Mouse (Mus musculus) lung, embryonic 14.5 days (tissue): ENCODE measurements around the gene Srprb. TPM values are rescaled to one million over a fixed set of nuclear protein-coding genes. Genes with fewer than 3 reads are reported as not detected.

Source experiments
- ATAC-seq: fragments of 200-750 bp; cut with Nextera tagmentation; 2 replicates; pipeline ENCODE4 v1.8.0; 2017; ENCODE audit warnings: mild to moderate bottlenecking, moderate TSS enrichment, moderate library complexity; ENCODE audit not compliant: insufficient read depth
- DNase-seq: peaks from one replicate; pipeline ENCODE4 v3.0.0-alpha.2; 2015
- H3K27ac ChIP-seq: fragments of 300-500 bp; sonication (generic); 2 replicates; pipeline ENCODE4 v1.5.1; 2014; ENCODE audit warnings: low read depth, mild to moderate bottlenecking, moderate library complexity
- H3K27me3 ChIP-seq: fragments of 300-500 bp; sonication (generic); 2 replicates; pipeline ENCODE4 v1.6.1; 2014; ENCODE audit warnings: low read length, control low read depth; ENCODE audit not compliant: insufficient read depth
- H3K36me3 ChIP-seq: fragments of 300-500 bp; sonication (generic); 2 replicates; pipeline ENCODE4 v1.6.1; 2014; ENCODE audit warnings: control low read depth; ENCODE audit not compliant: insufficient read depth
- H3K4me1 ChIP-seq: fragments of 300-500 bp; sonication (generic); 2 replicates; pipeline ENCODE4 v1.6.1; 2014; ENCODE audit warnings: antibody characterized with exemption, control low read depth; ENCODE audit not compliant: insufficient read depth
- H3K4me2 ChIP-seq: fragments of 300-500 bp; sonication (generic); 2 replicates; pipeline ENCODE4 v1.6.1; 2014; ENCODE audit warnings: mild to moderate bottlenecking
- H3K4me3 ChIP-seq: fragments of 300-500 bp; sonication (generic); 2 replicates; pipeline ENCODE4 v1.5.1; 2014; ENCODE audit warnings: low read depth, low read length
- H3K9ac ChIP-seq: fragments of 300-500 bp; sonication (generic); 2 replicates; pipeline ENCODE4 v1.6.1; 2014
- H3K9me3 ChIP-seq: fragments of 300-500 bp; sonication (generic); 2 replicates; pipeline ENCODE4 v1.6.1; 2016; ENCODE audit warnings: low read depth, low read length, control low read depth
- CTCF ChIP-seq: IDR thresholded peaks from 2 replicates; pipeline ENCODE4 v1.5.1; 2016; ENCODE audit warnings: antibody characterized with exemption, low read depth
- WGBS: fragments of 180-500 bp; shearing (Covaris S2); extraction: QIAGEN DNeasy Blood & Tissue Kit; methylation state at CpG from one replicate; pipeline ENCODE4 v1.1.7; 2014; 5-methylcytosine and 5-hydroxymethylcytosine counted together
- polyA plus RNA-seq: library from polyadenylated mRNA; unstranded; fragments of >200 nt; fragmentation: Nextera tagmentation; extraction: Ambion mirVana; gene quantifications from 2 replicates; pipeline ENCODE4 v1.2.1, GENCODE M21; 2014

Srprb gene
- 63.5 and 68.2 TPM in 2 replicates for polyA plus RNA-seq

DNA sequence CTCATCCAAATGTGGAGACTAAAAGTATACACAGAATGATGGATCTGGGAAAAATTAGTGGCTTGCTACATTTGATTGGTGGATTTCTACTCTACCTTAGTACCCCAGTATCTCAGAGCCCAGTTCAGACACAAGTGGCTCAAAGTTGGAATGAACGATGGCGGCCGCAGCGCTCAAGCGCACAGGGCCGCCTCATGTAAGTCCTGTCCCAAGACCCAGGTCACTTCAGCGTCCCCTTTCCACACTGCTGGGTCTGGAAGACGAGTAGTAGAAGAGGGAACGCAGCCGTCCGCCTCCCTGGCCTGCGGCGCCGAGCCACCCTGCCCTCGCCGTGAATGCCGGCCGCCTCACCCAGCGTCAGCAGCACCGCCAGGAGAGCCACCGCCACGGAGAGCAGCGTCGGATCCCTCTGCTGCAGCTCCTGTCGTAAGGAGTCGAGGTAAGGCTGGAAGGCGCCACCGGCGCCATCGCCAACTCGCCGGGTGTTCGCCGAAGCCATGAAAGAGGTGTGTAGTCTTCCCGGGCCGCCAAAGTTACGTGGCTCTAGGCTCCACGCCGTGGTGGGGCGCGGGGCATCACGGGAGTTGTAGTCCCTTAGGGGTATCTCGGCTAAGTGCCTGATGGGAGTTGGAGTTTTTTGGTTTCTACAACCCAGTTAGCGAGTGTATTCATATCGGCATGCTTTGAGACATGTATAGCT is at the start of gene Srprb:
Srprb (minus strand) TSS at position 577 of the 700 bp plus-strand sequence.
- no peak for TF ChIP-seq CTCF
- DNase-seq (peak; percentile 97), ATAC-seq (peak; percentile 98)
- Histone ChIP-seq H3K9ac (peak within 1 kb of the TSS; percentile 77), H3K27ac (peak within 1 kb of the TSS; percentile 87), H3K9me3 (no peaks in the 10 kb centered on the region), H3K36me3 (peaks cover 32% of the 10 kb centered on the region), H3K4me3 (peak within 1 kb of the TSS; percentile 79), H3K4me2 (peak within 1 kb of the TSS; percentile 71), H3K27me3 (no peaks in the 10 kb centered on the region), H3K4me1 (no peaks in the 10 kb centered on the region)
- under 1% methylated on average over 45 of the region's 45 CpGs for WGBS

DNA sequence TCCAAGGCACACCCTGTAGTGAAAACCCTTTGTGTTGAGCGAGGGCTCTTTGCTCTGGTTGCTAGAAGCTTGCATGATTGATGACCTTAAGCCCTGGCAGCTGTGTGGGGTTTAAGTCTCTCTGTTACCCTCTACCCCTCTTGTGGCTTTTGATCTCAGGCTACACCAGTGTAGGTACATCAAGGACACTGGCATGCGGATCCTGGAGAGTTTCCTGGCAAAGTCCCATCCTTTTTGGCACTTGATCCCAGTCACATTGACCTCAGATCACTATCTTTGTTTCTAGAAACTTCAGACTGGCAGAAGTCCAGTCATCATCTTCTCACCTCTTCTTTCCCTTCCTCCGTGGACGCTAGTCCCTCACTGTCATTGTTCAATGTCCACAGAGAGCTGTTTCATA is 46.7 kb upstream of the Srprb start:
- Histone ChIP-seq H3K4me3 (no peak overlapping the region), H3K4me2 (no peak overlapping the region), H3K27me3 (no peaks in the 10 kb centered on the region), H3K4me1 (no peaks in the 10 kb centered on the region), H3K9ac (no peak overlapping the region), H3K36me3 (no peaks in the 10 kb centered on the region), H3K27ac (no peak overlapping the region), H3K9me3 (peaks cover 2% of the 10 kb centered on the region; the same call in 1 of the 2 replicates)
- no peak for ATAC-seq
- 16% methylated on average over 4 of the region's 4 CpGs for WGBS
- no peak for DNase-seq
- no peak for TF ChIP-seq CTCF

DNA sequence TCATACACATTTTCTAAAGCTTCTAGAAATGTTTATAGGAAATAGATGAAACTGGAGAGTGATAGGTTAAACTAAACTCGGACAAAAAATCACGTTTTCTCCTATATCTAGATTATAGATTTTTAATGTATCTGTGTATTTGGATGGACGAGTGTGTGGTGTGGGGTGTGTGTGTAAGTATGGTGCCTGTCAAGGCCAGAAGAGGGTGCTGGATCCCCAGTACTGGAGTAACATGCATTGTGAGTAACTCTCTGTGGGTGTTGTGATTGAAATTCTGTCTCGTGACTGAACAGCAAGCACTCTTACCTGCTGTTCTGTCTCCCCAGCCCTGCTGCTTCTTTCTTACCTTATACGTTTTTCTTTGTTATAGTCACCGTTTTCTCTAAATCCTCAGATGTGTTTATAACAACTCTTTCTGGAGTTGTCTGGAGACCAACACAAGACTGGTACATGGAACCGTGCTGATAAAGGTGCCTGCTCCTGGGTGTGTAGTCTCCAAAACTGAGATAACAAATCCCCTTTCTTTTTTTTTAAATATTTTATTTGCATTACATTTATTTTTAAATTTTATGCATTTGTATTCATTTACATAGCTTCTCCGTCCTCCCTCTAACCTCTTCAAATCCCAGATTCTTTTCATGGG is 44.7 kb upstream of the Srprb start:
- no peaks in the 10 kb centered on the region for H3K36me3 ChIP-seq
- no peaks in the 10 kb centered on the region for H3K4me1 ChIP-seq
- H3K4me3 ChIP-seq, result no peak overlapping the region
- H3K9me3 ChIP-seq, result no peaks in the 10 kb centered on the region
- no peak overlapping the region for H3K27ac ChIP-seq
- DNase-seq, result no peak
- no peak overlapping the region for H3K4me2 ChIP-seq
- no peak overlapping the region for H3K9ac ChIP-seq
- no peak for TF ChIP-seq CTCF
- no peak for ATAC-seq
- no peaks in the 10 kb centered on the region for H3K27me3 ChIP-seq
- WGBS, result 81% methylated on average over 8 of the region's 8 CpGs

DNA sequence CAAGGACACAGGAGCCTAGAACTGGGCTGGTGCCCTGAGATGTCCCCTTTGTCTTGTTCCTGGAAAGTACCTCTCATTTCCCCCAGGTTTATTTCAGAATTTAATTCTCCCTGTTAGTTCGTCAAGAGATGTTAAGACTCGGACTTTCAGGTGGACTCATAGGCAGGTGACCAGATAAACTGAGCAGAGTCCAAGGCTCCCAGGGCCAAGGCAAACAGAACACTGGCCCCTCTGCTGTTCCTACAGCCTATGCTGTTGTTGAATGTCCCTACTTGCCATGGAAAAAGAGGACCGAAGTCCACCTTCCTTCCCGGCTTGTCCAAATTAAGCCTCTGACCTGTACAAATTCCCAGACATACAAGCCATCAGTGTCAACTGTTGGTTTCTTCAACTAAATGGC is 41.7 kb upstream of the Srprb start:
- H3K27me3 ChIP-seq, result no peaks in the 10 kb centered on the region
- H3K9me3 ChIP-seq, result no peaks in the 10 kb centered on the region
- WGBS, result 90% methylated on average over 4 of the region's 4 CpGs
- H3K27ac ChIP-seq, result no peak overlapping the region
- TF ChIP-seq CTCF, result no peak
- no peak overlapping the region for H3K9ac ChIP-seq
- no peak overlapping the region for H3K4me2 ChIP-seq
- H3K36me3 ChIP-seq, result no peaks in the 10 kb centered on the region
- no peaks in the 10 kb centered on the region for H3K4me1 ChIP-seq
- DNase-seq, result no peak
- H3K4me3 ChIP-seq, result no peak overlapping the region
- no peak for ATAC-seq

DNA sequence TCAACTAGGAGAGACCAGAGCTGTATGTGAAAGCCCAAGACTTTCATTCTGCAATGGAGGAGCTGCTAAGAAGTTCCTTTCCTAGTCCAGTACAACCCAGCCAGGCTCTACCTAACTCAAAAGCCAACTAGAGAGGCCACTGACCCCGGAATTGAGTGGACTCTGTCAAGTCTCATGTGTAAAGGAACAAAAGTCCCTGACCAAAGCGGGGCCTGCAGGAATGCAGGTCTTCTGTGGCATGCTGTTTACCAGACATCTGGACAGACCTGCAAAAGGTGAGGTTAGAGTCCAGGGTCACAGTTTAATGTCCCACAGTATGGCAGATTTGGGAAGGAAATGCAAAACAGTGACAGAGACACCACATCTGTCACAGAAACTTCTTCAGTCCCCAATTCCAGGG is 39.3 kb upstream of the Srprb start:
- DNase-seq, result no peak
- TF ChIP-seq CTCF, result no peak
- no peak overlapping the region for H3K27ac ChIP-seq
- no peaks in the 10 kb centered on the region for H3K36me3 ChIP-seq
- H3K4me3 ChIP-seq, result no peak overlapping the region
- no peaks in the 10 kb centered on the region for H3K4me1 ChIP-seq
- 68% methylated on average over 2 of the region's 2 CpGs for WGBS
- H3K27me3 ChIP-seq, result no peaks in the 10 kb centered on the region
- H3K9me3 ChIP-seq, result no peaks in the 10 kb centered on the region
- ATAC-seq, result no peak
- no peak overlapping the region for H3K4me2 ChIP-seq
- no peak overlapping the region for H3K9ac ChIP-seq

DNA sequence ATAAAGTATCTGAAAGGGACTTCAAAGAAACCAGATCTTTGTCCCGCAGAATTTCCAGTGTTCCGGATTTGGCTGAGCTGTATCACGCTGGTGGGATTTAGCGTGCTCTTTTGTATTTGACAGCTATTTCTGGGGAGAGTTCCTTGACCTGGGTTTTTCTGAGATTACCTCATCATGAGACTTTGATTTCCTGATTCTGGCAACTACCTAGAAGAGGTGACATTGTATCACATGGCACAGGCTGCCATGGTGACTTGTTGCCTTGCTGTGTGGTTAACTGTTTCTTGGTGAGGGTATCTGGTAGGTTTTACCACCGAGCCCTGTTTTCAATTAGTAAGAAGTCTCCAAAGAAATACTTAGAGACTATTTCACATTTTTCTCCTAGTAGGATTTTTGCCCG is 37.5 kb upstream of the Srprb start:
- H3K4me3 ChIP-seq, result no peak overlapping the region
- 86% methylated on average over 6 of the region's 6 CpGs for WGBS
- no peak overlapping the region for H3K4me2 ChIP-seq
- ATAC-seq (no peak), DNase-seq (no peak)
- no peak for TF ChIP-seq CTCF
- H3K27me3 ChIP-seq, result no peaks in the 10 kb centered on the region
- no peaks in the 10 kb centered on the region for H3K36me3 ChIP-seq
- H3K9me3 ChIP-seq, result no peaks in the 10 kb centered on the region
- no peaks in the 10 kb centered on the region for H3K4me1 ChIP-seq
- H3K27ac ChIP-seq, result no peak overlapping the region
- H3K9ac ChIP-seq, result no peak overlapping the region

DNA sequence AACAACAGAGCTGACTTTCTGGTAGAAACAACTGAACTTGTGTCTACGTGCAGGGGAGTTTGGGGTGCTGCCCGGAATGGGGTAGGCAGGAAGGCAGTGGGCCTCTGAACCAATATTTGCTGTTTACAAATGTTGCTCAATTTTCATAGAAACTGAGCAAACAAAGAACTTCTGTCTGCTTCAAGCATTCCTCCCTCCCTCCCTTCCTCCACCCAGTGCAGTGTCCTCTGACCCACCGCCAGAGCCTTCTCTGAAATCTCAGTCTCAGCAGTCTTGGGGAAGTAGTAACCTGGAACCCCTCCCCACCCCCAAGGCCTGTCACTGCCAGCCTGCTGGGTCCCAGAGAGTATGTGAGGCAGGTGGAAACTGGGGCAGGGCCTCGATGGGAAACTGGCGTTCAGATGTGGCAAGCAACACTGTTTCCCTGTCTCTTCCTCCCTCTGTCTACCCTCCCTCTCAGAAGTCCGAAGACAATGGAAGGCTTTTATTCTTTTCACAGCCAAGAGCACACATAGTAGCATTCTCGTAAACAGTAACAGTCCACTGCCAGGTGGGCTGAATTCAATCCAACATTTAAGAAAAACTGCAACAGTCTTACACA is 32.7 kb upstream of the Srprb start:
- H3K36me3 ChIP-seq, result no peaks in the 10 kb centered on the region
- peak overlapping the region; percentile 31 for H3K27ac ChIP-seq
- no peaks in the 10 kb centered on the region for H3K27me3 ChIP-seq
- no peak overlapping the region for H3K4me2 ChIP-seq
- no peak for TF ChIP-seq CTCF
- no peaks in the 10 kb centered on the region for H3K4me1 ChIP-seq
- DNase-seq (peak; percentile 24), ATAC-seq (0 out of 2 replicates have a peak, but pooled peaks have one; percentile 20)
- 62% methylated on average over 7 of the region's 7 CpGs for WGBS
- no peaks in the 10 kb centered on the region for H3K9me3 ChIP-seq
- no peak overlapping the region for H3K4me3 ChIP-seq
- H3K9ac ChIP-seq, result no peak overlapping the region
